Mouse (Mus musculus): ENCODE results near the gene Lysmd1.

The Lysmd1 gene

GRCm38 (mm10) chr3:95139586-95140288, 5.8 kb downstream of the Lysmd1 start:
- peak; percentile 12 for DNase-seq

- peak; percentile 16 for DNase-seq
These were observed 6.4 kb downstream of the Lysmd1 start for GRCm38 (mm10) chr3:95140289-95140595.

GRCm38 (mm10) chr3:95140795-95141194, 6.9 kb downstream of the Lysmd1 start:
- no peak for DNase-seq

- peak; percentile 85 for DNase-seq
These were observed 7.6 kb downstream of the Lysmd1 start for GRCm38 (mm10) chr3:95141474-95141873.

- DNase-seq = peak; percentile 74
These were observed 8.2 kb downstream of the Lysmd1 start, which contains the start of gene Tnfaip8l2 for GRCm38 (mm10) chr3:95141952-95142616. TSS of gene Tnfaip8l2 (minus strand) at chr3:95142360.

- peak; percentile 91 for DNase-seq
These were observed 8.7 kb downstream of the Lysmd1 start for GRCm38 (mm10) chr3:95142617-95143011.

GRCm38 (mm10) chr3:95147924-95148323, 14.0 kb downstream of the Lysmd1 start:
- DNase-seq = no peak

- DNase-seq = peak; percentile 78
These were observed 20.0 kb downstream of the Lysmd1 start for GRCm38 (mm10) chr3:95153874-95154273.

GRCm38 (mm10) chr3:95159511-95159986, 25.7 kb downstream of the Lysmd1 start:
- DNase-seq = no peak

GRCm38 (mm10) chr3:95159987-95160963, 26.4 kb downstream of the Lysmd1 start, which contains the start of gene Sema6c:
TSS of gene Sema6c (plus strand) at chr3:95160457.
- DNase-seq = peak; percentile 89

GRCm38 (mm10) chr3:95161041-95161551, 27.2 kb downstream of the Lysmd1 start:
- DNase-seq = peak; percentile 26

- no peak for DNase-seq
These were observed 27.9 kb downstream of the Lysmd1 start for GRCm38 (mm10) chr3:95161618-95162344.

- DNase-seq = no peak
These were observed 28.4 kb downstream of the Lysmd1 start for GRCm38 (mm10) chr3:95162345-95162628.

GRCm38 (mm10) chr3:95163419-95164255, 29.7 kb downstream of the Lysmd1 start:
- no peak for DNase-seq

- DNase-seq = no peak
These were observed 30.3 kb downstream of the Lysmd1 start for GRCm38 (mm10) chr3:95164256-95164550.

GRCm38 (mm10) chr3:95164840-95165239, 31.0 kb downstream of the Lysmd1 start:
- DNase-seq = no peak

- DNase-seq = no peak
These were observed 36.1 kb downstream of the Lysmd1 start for GRCm38 (mm10) chr3:95169996-95170395.

- no peak for DNase-seq
These were observed 37.2 kb downstream of the Lysmd1 start for GRCm38 (mm10) chr3:95171105-95171504.

- peak; percentile 7 for DNase-seq
These were observed 38.8 kb downstream of the Lysmd1 start for GRCm38 (mm10) chr3:95172526-95173255.

- peak; percentile 11 for DNase-seq
These were observed 39.5 kb downstream of the Lysmd1 start for GRCm38 (mm10) chr3:95173256-95173949.

Data from thymus, postnatal 14 days (tissue).